Mouse (Mus musculus): ENCODE data around the gene Slc9a3. TPM values are rescaled to one million over a fixed set of nuclear protein-coding genes. Genes with fewer than 3 reads are reported as not detected.

Slc9a3 gene
- polyA plus RNA-seq, 1 experiment from 2014 or later, result not detected

DNA sequence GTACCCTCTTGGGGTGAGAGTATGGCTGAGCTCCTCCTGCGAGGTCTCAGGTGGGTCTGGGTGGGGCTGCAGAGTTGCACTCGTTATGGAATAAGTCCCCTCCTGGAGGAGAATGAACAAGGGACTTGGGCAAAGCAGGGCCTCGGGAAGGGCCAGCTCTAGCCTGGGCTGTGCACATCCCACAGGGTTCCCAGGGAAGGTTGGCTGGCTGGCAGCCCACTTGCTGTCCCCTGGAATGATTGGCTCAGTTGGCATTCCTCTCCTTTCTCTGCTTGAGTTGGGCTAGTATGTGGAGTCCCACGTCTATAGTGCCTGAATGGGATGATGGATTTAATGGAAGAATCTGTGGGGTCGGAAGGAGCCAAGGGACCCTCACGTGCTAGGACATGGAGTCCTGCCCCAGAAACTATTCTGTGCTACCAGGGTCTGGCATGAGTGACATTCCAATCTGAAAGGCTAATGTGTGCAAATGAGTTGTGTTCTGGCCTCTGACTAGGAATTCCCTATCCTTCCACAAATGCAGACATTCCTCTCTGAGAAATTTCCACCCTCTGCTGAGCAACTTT lies 7.5 kb upstream of the Slc9a3 start:
- H3K27me3 ChIP-seq (ENCODE audit: low read depth, poor library complexity, severe bottlenecking), result peaks cover 9% of the 10 kb centered on the region; the same call in 1 of the 2 replicates
- H3K9me3 ChIP-seq (replicated peaks), result no peaks in the 10 kb centered on the region
- no peak overlapping the region for H3K4me3 ChIP-seq
- H3K27ac ChIP-seq, result no peak overlapping the region
- H3K36me3 ChIP-seq, result no peaks in the 10 kb centered on the region
- 78% methylated on average over 6 of the region's 6 CpGs for WGBS
- no peak for DNase-seq (ENCODE audit: low spot score)
- no peaks in the 10 kb centered on the region for H3K4me1 ChIP-seq

DNA sequence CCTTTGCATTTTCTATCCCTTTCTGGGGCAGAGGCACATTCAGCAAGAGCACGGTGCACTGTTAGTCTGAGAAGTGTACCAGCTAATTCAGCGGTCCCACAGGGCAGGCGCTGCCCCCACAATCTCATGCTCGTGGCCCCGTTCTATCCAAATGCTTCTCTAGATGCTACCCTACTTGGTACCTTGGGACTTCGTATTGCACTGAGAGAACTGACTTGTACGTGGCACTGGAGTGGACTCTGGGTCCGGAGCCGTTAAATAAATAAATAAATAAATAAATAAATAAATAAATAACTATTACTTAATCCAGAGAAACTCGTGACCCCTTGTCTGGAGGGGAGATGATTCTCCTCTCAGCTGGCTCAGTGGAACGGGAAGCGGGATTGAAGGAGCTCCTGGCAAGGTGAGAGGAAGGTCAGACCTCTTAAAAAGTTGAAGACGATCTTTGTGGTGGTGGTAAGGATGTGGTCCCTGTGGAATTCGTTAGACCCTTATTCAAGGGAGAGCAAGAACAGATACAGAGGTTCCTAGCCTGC lies 606 bp downstream of the Slc9a3 start:
- Histone ChIP-seq H3K27ac (no peak overlapping the region), H3K27me3 (ENCODE audit: low read depth, poor library complexity, severe bottlenecking) (peaks cover 86% of the 10 kb centered on the region), H3K36me3 (no peaks in the 10 kb centered on the region), H3K9me3 (replicated peaks) (no peaks in the 10 kb centered on the region), H3K4me3 (0 out of 2 replicates have a peak overlapping the region, but pooled peaks have one; percentile 50), H3K4me1 (peaks cover 7% of the 10 kb centered on the region)
- no peak for DNase-seq (ENCODE audit: low spot score)
- 37% methylated on average over 14 of the region's 14 CpGs for WGBS

DNA sequence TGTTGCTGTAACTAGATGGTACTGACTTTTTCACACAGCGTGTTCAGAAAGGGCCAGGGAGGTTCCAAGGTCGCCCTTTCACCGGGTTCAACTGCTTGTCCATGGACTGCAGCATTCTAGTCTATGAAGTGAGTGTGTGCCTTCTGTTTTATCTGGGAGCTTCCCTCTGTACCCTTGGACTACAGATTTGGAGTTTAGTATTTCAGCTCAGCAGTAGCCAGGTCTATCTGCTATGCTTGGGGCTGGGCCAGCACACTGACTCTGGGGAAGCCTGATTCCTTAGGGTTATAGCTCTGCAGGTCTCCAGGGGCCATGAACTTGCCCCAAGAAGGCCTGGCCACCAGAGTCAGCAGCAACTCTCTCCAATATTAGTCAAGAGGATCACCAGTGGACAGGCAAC lies 1.4 kb downstream of the Slc9a3 start:
- H3K4me1 ChIP-seq, result peaks cover 7% of the 10 kb centered on the region
- H3K36me3 ChIP-seq, result no peaks in the 10 kb centered on the region
- DNase-seq (ENCODE audit: low spot score), result no peak
- H3K4me3 ChIP-seq, result no peak overlapping the region
- no peak overlapping the region for H3K27ac ChIP-seq
- no peaks in the 10 kb centered on the region for H3K9me3 ChIP-seq (replicated peaks)
- peaks cover 86% of the 10 kb centered on the region for H3K27me3 ChIP-seq (ENCODE audit: low read depth, poor library complexity, severe bottlenecking)
- WGBS, result 76% methylated on average over 3 of the region's 3 CpGs

DNA sequence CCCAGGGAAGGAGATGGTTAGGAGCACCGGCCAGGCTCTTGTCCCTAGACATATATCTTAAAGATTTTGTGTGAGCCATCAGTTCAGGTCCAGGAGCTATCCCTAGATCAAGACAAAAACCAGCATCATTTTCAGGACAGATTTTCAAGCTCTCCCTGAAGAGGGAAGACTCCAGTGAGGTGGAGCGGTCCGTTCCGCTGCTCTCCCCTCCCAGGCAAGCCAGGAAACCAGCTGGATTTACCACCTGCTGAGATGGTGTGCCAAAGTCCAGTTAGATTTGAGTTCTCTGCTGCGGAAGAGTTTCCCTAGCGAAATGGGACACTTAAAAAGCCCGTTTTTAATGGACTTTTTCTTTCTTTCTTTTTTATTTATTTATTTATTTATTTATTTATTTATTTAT lies 6.3 kb downstream of the Slc9a3 start:
- DNase-seq (ENCODE audit: low spot score), result no peak
- H3K36me3 ChIP-seq, result no peaks in the 10 kb centered on the region
- no peak overlapping the region for H3K27ac ChIP-seq
- H3K9me3 ChIP-seq (replicated peaks), result no peaks in the 10 kb centered on the region
- H3K27me3 ChIP-seq (ENCODE audit: low read depth, poor library complexity, severe bottlenecking), result peaks cover 38% of the 10 kb centered on the region
- H3K4me1 ChIP-seq, result no peaks in the 10 kb centered on the region
- 83% methylated on average over 7 of the region's 7 CpGs for WGBS
- no peak overlapping the region for H3K4me3 ChIP-seq

GRCm38 (mm10) chr13:74129909-74130308 lies 8.7 kb downstream of the Slc9a3 start:
- Histone ChIP-seq H3K36me3 (no peaks in the 10 kb centered on the region), H3K4me3 (no peak overlapping the region), H3K4me1 (no peaks in the 10 kb centered on the region), H3K27ac (no peak overlapping the region), H3K9me3 (replicated peaks) (no peaks in the 10 kb centered on the region), H3K27me3 (ENCODE audit: low read depth, poor library complexity, severe bottlenecking) (peaks cover 14% of the 10 kb centered on the region)
- WGBS, result 90% methylated on average over 6 of the region's 6 CpGs
- no peak for DNase-seq (ENCODE audit: low spot score)

GRCm38 (mm10) chr13:74138906-74139647 lies 17.8 kb downstream of the Slc9a3 start:
- WGBS, result 87% methylated on average over 7 of the region's 7 CpGs
- Histone ChIP-seq H3K9me3 (replicated peaks) (no peaks in the 10 kb centered on the region), H3K27ac (no peak overlapping the region), H3K27me3 (ENCODE audit: low read depth, poor library complexity, severe bottlenecking) (no peaks in the 10 kb centered on the region), H3K36me3 (no peaks in the 10 kb centered on the region), H3K4me1 (no peaks in the 10 kb centered on the region; the same call in 1 of the 2 replicates), H3K4me3 (no peak overlapping the region)
- no peak for DNase-seq (ENCODE audit: low spot score)

DNA sequence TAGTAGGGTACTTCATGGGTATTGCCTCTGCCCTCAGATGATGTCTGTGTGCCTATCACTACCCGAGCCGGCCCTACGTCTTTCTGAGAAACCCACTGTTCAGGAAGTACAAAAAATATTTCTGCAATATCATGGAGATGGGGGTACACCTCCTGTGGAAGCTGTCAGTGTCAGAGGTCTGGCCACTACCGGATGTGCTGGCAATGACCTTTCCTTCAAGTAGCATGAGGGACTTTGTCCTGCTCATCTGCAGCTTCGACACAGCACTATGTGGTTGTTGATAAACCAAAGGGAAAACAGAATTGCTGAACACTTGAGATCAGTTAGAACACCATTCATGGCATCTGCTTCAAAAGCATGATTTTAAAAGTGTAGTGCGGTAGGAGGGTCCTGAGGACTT lies 19.5 kb downstream of the Slc9a3 start:
- 92% methylated on average over 6 of the region's 6 CpGs for WGBS
- no peak for DNase-seq (ENCODE audit: low spot score)
- no peak overlapping the region for H3K27ac ChIP-seq

DNA sequence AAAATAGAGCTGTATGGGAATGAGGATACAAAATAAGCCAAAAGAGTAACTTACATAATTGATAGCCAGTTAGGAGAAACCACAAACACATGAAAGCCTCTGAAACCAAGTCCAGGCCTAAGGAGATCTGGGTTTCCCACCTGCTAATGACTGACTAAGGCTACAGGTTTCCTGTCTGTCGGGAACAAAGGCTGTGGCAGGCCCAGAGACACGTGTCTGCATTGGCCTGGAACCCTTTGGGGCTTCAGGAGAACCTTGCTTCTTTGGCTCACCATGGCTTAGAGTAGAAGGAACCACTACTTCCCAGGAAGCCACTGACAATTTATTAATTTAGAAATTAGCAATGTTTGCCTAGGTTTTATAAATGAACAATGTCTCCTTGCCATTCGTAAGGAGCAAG lies 22.0 kb downstream of the Slc9a3 start:
- no peak overlapping the region for H3K27ac ChIP-seq
- no peak for DNase-seq (ENCODE audit: low spot score)
- WGBS, result 75% methylated on average over 3 of the region's 3 CpGs
- no peaks in the 10 kb centered on the region for H3K9me3 ChIP-seq (replicated peaks)
- H3K36me3 ChIP-seq, result no peaks in the 10 kb centered on the region
- no peak overlapping the region for H3K4me3 ChIP-seq
- no peaks in the 10 kb centered on the region; the same call in 1 of the 2 replicates for H3K4me1 ChIP-seq
- no peaks in the 10 kb centered on the region for H3K27me3 ChIP-seq (ENCODE audit: low read depth, poor library complexity, severe bottlenecking)

More for the DNA sequence above, 19.5 kb downstream of the Slc9a3 start:
- H3K9me3 ChIP-seq (replicated peaks), result no peaks in the 10 kb centered on the region
- no peak overlapping the region for H3K4me3 ChIP-seq
- H3K27me3 ChIP-seq (ENCODE audit: low read depth, poor library complexity, severe bottlenecking), result no peaks in the 10 kb centered on the region
- no peaks in the 10 kb centered on the region; the same call in 1 of the 2 replicates for H3K4me1 ChIP-seq
- H3K36me3 ChIP-seq, result no peaks in the 10 kb centered on the region

DNA sequence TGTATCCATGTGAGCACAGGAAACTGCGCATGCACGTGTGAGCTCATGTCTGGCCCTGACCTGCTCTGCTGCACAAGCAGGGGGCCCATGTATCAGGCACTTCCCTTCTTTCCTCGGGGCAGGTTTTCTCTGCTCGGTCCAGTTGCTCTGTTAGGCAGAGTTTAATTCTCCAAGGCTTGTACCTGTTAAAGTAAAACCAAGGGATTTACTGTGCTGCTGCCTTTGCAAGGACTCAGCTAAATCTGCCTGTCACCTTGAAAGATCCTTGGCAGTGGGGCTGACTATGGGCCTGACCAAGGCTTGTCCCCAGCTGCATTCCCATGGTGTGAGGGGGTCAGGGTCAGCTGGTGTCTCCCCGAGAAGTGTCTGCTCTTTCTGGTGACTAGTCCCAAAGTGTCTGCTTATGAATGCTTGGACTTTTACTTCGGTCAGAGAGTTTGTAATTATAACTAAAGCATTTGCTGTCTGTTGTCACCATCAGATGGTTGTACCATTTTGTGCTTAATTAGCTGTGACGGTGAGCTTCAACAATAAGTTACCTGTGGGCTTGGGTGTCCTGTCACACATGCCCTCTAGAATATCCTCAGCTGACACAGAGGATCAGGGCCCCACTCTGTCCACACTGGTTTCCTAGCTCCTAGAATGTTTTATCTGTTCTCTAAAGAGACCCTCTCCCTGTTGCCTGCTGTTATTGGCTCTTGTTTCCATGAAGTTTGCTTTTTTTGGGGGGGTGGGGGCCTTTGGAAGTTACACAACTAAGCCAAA lies 23.0 kb downstream of the Slc9a3 start:
- DNase-seq (ENCODE audit: low spot score), result no peak
- WGBS, result 79% methylated on average over 7 of the region's 7 CpGs
- Histone ChIP-seq H3K4me1 (no peaks in the 10 kb centered on the region; the same call in 1 of the 2 replicates), H3K27me3 (ENCODE audit: low read depth, poor library complexity, severe bottlenecking) (no peaks in the 10 kb centered on the region), H3K36me3 (no peaks in the 10 kb centered on the region), H3K4me3 (no peak overlapping the region), H3K9me3 (replicated peaks) (no peaks in the 10 kb centered on the region), H3K27ac (no peak overlapping the region)

GRCm38 (mm10) chr13:74145983-74146622 lies 24.8 kb downstream of the Slc9a3 start:
- H3K4me3 ChIP-seq, result no peak overlapping the region
- H3K4me1 ChIP-seq, result no peaks in the 10 kb centered on the region; the same call in 1 of the 2 replicates
- no peaks in the 10 kb centered on the region for H3K9me3 ChIP-seq (replicated peaks)
- no peaks in the 10 kb centered on the region for H3K27me3 ChIP-seq (ENCODE audit: low read depth, poor library complexity, severe bottlenecking)
- H3K36me3 ChIP-seq, result no peaks in the 10 kb centered on the region
- 73% methylated on average over 3 of the region's 3 CpGs for WGBS
- no peak overlapping the region for H3K27ac ChIP-seq
- DNase-seq (ENCODE audit: low spot score), result no peak

DNA sequence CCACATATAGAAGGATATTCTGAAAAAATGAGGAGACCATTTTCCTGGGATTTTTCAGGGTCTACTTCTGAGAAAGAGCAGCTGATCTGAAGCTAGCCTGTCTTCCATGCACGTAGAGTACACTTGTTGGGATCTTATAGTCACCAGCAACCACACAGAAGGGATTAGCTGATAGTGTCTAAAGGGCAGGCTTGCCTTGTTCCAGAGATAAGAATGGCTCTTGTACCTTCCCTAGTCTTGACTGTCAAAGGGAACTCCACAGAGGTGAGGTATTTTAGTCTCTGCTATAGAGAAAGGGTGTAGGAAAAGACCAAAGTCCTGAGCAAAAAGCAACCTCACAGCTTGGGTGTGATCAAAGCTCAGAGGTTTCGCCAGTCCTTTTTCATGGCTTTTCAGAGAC lies 26.1 kb downstream of the Slc9a3 start:
- no peaks in the 10 kb centered on the region; the same call in 1 of the 2 replicates for H3K4me1 ChIP-seq
- no peak overlapping the region for H3K4me3 ChIP-seq
- no peaks in the 10 kb centered on the region for H3K9me3 ChIP-seq (replicated peaks)
- H3K27ac ChIP-seq, result no peak overlapping the region
- 84% methylated on average over 2 of the region's 2 CpGs for WGBS
- no peaks in the 10 kb centered on the region for H3K36me3 ChIP-seq
- no peaks in the 10 kb centered on the region for H3K27me3 ChIP-seq (ENCODE audit: low read depth, poor library complexity, severe bottlenecking)
- no peak for DNase-seq (ENCODE audit: low spot score)

DNA sequence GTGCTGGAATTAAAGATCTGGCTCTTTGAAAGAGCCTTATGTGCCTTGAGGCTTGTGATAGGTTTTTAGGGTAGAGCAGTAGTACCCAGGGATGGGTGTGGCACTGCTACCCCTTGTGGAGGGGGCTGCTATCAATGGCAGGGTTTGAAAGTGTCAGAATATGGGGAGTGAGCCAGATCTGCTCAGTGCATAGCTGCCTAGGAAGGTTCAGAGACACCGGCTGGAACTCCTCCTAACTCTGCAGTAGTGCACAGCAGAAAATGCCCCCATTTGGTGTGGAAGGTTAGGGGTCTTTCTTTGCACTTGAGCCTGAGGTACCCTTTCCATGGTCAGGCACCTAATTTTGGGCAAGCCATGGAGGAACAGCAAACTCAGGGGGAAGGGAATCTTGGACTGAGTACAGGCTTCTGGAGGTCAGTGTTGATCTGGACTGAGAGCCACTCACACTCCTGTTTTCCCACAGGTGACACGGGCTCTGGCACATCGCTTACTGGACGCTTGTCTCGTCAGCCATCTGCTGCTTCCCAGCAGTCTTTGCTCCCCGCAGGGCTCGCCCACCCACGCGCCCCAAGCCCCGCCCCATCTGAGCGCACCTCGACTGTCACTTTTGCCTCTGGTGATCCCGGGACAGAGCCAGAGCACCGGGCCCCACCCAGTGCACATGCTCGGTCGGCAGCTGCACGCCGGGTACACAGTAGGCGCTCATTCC lies 45.2 kb downstream of the Slc9a3 start:
- WGBS, result 9% methylated on average over 19 of the region's 19 CpGs
- H3K4me1 ChIP-seq, result peaks cover 11% of the 10 kb centered on the region
- H3K9me3 ChIP-seq (replicated peaks), result no peaks in the 10 kb centered on the region
- H3K27me3 ChIP-seq (ENCODE audit: low read depth, poor library complexity, severe bottlenecking), result no peaks in the 10 kb centered on the region
- H3K27ac ChIP-seq, result peak overlapping the region; percentile 68; the same call in 1 of the 2 replicates
- DNase-seq (ENCODE audit: low spot score), result peak; percentile 47
- peaks cover 22% of the 10 kb centered on the region for H3K36me3 ChIP-seq
- H3K4me3 ChIP-seq, result peak overlapping the region; percentile 57

Data from limb, embryonic 10.5 days (tissue).